Mouse (Mus musculus): Measurements from ENCODE around the gene Fkbp7. TPM values are rescaled to one million over a fixed set of nuclear protein-coding genes. Genes with fewer than 3 reads are reported as not detected.
"Not testable (repeated sequence)": the region's sequence is repeated elsewhere in the genome, so short reads cannot be mapped to it uniquely, and the experiment has no call there.

Gene Fkbp7
- polyA plus RNA-seq, 1 experiment from 2014 or later = 157 TPM

- no peaks in the 10 kb centered on the region for H3K4me1 ChIP-seq (ENCODE audit: control insufficient read depth, insufficient read depth, low read length)
- H3K36me3 ChIP-seq (ENCODE audit: control insufficient read depth, insufficient read depth, low read length) = peaks cover 89% of the 10 kb centered on the region
- H3K9me3 ChIP-seq (ENCODE audit: control insufficient read depth, low read length) = no peaks in the 10 kb centered on the region
- WGBS = 85% methylated on average over 4 of the region's 4 CpGs
- no peak for ATAC-seq (ENCODE audit: low read depth)
- no peak overlapping the region for H3K4me3 ChIP-seq (ENCODE audit: low read depth, low read length)
- no peak overlapping the region for H3K4me2 ChIP-seq (ENCODE audit: low read depth, low read length)
- H3K9ac ChIP-seq (ENCODE audit: low read depth, low read length) = no peak overlapping the region
- no peak for DNase-seq (ENCODE audit: low spot score)
- no peaks in the 10 kb centered on the region for H3K27me3 ChIP-seq (replicated peaks; ENCODE audit: control insufficient read depth, insufficient read depth, low read length)
- H3K27ac ChIP-seq (replicated peaks; ENCODE audit: low read depth, low read length) = no peak overlapping the region
Observed at GRCm38 (mm10) chr2:76631600-76631999, 41.3 kb downstream of the Fkbp7 start.

DNA sequence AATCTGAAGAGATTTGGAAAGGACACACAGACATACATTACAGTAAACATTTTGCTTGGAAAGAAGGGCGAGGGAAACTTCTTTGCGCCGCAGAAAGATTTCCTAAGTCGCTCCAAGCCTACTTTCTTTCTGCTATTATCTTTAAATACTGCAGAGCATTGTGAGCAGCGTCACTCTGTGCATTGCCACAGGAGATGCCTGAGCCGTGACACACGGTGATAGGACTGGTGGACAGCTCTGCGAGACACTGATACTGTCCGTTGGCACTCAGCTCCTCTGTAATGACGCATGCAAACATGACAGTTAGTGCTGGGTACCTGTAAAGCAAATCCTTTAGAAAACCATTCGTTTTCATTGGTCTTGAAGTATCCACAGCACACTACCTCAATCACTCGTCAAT lies 42.6 kb downstream of the Fkbp7 start:
- ATAC-seq (ENCODE audit: low read depth) = no peak
- H3K27me3 ChIP-seq (replicated peaks; ENCODE audit: control insufficient read depth, insufficient read depth, low read length) = no peaks in the 10 kb centered on the region
- peaks cover 80% of the 10 kb centered on the region for H3K36me3 ChIP-seq (ENCODE audit: control insufficient read depth, insufficient read depth, low read length)
- H3K4me3 ChIP-seq (ENCODE audit: low read depth, low read length) = no peak overlapping the region
- no peak for DNase-seq (ENCODE audit: low spot score)
- H3K4me1 ChIP-seq (ENCODE audit: control insufficient read depth, insufficient read depth, low read length) = no peaks in the 10 kb centered on the region
- no peak overlapping the region for H3K9ac ChIP-seq (ENCODE audit: low read depth, low read length)
- no peak overlapping the region for H3K4me2 ChIP-seq (ENCODE audit: low read depth, low read length)
- H3K27ac ChIP-seq (replicated peaks; ENCODE audit: low read depth, low read length) = no peak overlapping the region
- peaks cover 4% of the 10 kb centered on the region for H3K9me3 ChIP-seq (ENCODE audit: control insufficient read depth, low read length)
- WGBS = 93% methylated on average over 12 of the region's 12 CpGs

DNA sequence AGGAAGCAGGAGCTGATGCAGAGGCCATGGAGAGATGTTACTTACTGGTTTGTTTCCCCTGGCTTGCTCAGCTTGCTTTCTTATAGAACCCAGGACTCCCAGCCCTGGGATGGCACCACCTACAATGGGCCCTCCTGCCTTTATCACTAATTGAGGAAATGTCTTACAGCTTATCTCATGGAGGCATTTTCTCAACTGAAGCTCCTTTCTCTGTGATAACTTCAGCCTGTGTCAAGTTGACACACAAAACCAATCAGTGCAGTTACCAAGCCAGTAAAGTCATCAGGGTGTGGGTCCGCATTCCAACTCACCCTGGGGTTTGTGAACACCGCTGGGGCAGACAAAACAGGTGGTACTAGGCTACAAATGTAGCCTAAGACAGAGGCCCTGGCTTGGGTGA lies 50.6 kb downstream of the Fkbp7 start:
- H3K4me3 ChIP-seq (ENCODE audit: low read depth, low read length); ATAC-seq (ENCODE audit: low read depth); H3K4me1 ChIP-seq (ENCODE audit: control insufficient read depth, insufficient read depth, low read length); H3K9me3 ChIP-seq (ENCODE audit: control insufficient read depth, low read length); DNase-seq (ENCODE audit: low spot score); H3K27ac ChIP-seq (replicated peaks; ENCODE audit: low read depth, low read length); H3K4me2 ChIP-seq (ENCODE audit: low read depth, low read length); H3K27me3 ChIP-seq (replicated peaks; ENCODE audit: control insufficient read depth, insufficient read depth, low read length); H3K9ac ChIP-seq (ENCODE audit: low read depth, low read length): not testable (repeated sequence)
- 95% methylated on average over 2 of the region's 2 CpGs for WGBS
- H3K36me3 ChIP-seq (ENCODE audit: control insufficient read depth, insufficient read depth, low read length) = peaks cover 35% of the 10 kb centered on the region

- H3K27me3 ChIP-seq (replicated peaks; ENCODE audit: control insufficient read depth, insufficient read depth, low read length) = no peaks in the 10 kb centered on the region
- H3K27ac ChIP-seq (replicated peaks; ENCODE audit: low read depth, low read length) = no peak overlapping the region
- peaks cover 29% of the 10 kb centered on the region for H3K36me3 ChIP-seq (ENCODE audit: control insufficient read depth, insufficient read depth, low read length)
- ATAC-seq (ENCODE audit: low read depth) (no peak), DNase-seq (ENCODE audit: low spot score) (no peak)
- H3K4me1 ChIP-seq (ENCODE audit: control insufficient read depth, insufficient read depth, low read length) = no peaks in the 10 kb centered on the region
- H3K4me2 ChIP-seq (ENCODE audit: low read depth, low read length) = no peak overlapping the region
- no peak overlapping the region for H3K9ac ChIP-seq (ENCODE audit: low read depth, low read length)
- H3K9me3 ChIP-seq (ENCODE audit: control insufficient read depth, low read length) = peaks cover 4% of the 10 kb centered on the region
- 28% methylated on average over 1 of the region's 1 CpGs for WGBS
- no peak overlapping the region for H3K4me3 ChIP-seq (ENCODE audit: low read depth, low read length)
Observed at GRCm38 (mm10) chr2:76621724-76622123, 51.2 kb downstream of the Fkbp7 start.

GRCm38 (mm10) chr2:76620188-76620587 lies 52.7 kb downstream of the Fkbp7 start:
- H3K4me1 ChIP-seq (ENCODE audit: control insufficient read depth, insufficient read depth, low read length) = no peaks in the 10 kb centered on the region
- H3K9ac ChIP-seq (ENCODE audit: low read depth, low read length) = no peak overlapping the region
- H3K27ac ChIP-seq (replicated peaks; ENCODE audit: low read depth, low read length) = no peak overlapping the region
- no peaks in the 10 kb centered on the region for H3K27me3 ChIP-seq (replicated peaks; ENCODE audit: control insufficient read depth, insufficient read depth, low read length)
- H3K36me3 ChIP-seq (ENCODE audit: control insufficient read depth, insufficient read depth, low read length) = peaks cover 23% of the 10 kb centered on the region
- 91% methylated on average over 5 of the region's 5 CpGs for WGBS
- ATAC-seq (ENCODE audit: low read depth) = no peak
- no peaks in the 10 kb centered on the region for H3K9me3 ChIP-seq (ENCODE audit: control insufficient read depth, low read length)
- DNase-seq (ENCODE audit: low spot score) = no peak
- no peak overlapping the region for H3K4me3 ChIP-seq (ENCODE audit: low read depth, low read length)
- H3K4me2 ChIP-seq (ENCODE audit: low read depth, low read length) = no peak overlapping the region

- 29% methylated on average over 1 of the region's 1 CpGs for WGBS
- Histone ChIP-seq H3K4me3 (ENCODE audit: low read depth, low read length) (no peak overlapping the region), H3K9ac (ENCODE audit: low read depth, low read length) (no peak overlapping the region), H3K36me3 (ENCODE audit: control insufficient read depth, insufficient read depth, low read length) (0 out of 2 replicates have a peak, but pooled peaks cover 4% of the 10 kb centered on the region), H3K9me3 (ENCODE audit: control insufficient read depth, low read length) (no peaks in the 10 kb centered on the region), H3K4me2 (ENCODE audit: low read depth, low read length) (no peak overlapping the region), H3K4me1 (ENCODE audit: control insufficient read depth, insufficient read depth, low read length) (no peaks in the 10 kb centered on the region), H3K27me3 (replicated peaks; ENCODE audit: control insufficient read depth, insufficient read depth, low read length) (no peaks in the 10 kb centered on the region), H3K27ac (replicated peaks; ENCODE audit: low read depth, low read length) (no peak overlapping the region)
- no peak for ATAC-seq (ENCODE audit: low read depth)
- DNase-seq (ENCODE audit: low spot score) = peak; percentile 71
Observed at GRCm38 (mm10) chr2:76618078-76618477, 54.8 kb downstream of the Fkbp7 start.

Other genes with a start within 250 kb of the Fkbp7 start
- gene Prkra, start 25.1 kb downstream of the Fkbp7 start, polyA plus RNA-seq (2014; fragmentation: Nextera tagmentation; extraction: Ambion mirVana) = 52.8 and 61.0 TPM in 2 replicates
- 0.56 TPM in 1 of 2 replicates, not detected in the other for gene Pjvk, start 24.6 kb downstream of the Fkbp7 start, polyA plus RNA-seq (2014; fragmentation: Nextera tagmentation; extraction: Ambion mirVana)
- gene Plekha3, start 2.2 kb upstream of the Fkbp7 start, polyA plus RNA-seq (2014; fragmentation: Nextera tagmentation; extraction: Ambion mirVana) = 11.9 and 13.3 TPM in 2 replicates